26 mouse cellular contexts compared by ENCODE assay signal in genomic region chr3:123282866-123283615, GRCm38 (mm10). TPM values are rescaled to one million over a fixed set of nuclear protein-coding genes. Genes with fewer than 3 reads are reported as not detected.
DNase-seq lines count a peak whose midpoint lies in the region; ATAC-seq and TF ChIP-seq lines count a peak whose summit lies in the region.
"Had no signal": no experiment of that assay in that cellular context is flagged by ENCODE, and none has a peak within 500 bp of the region (broad histone marks: within the 10 kb centered on the region; RNA-seq: fewer than 3 reads in every experiment).

No protein-coding gene starts in this region.

- WGBS in heart, embryonic 11.5 days (ENCODE audit: insufficient replicate concordance) = 56% methylated on average over 12 of the region's 12 CpGs
- WGBS in heart, adult 2 months = 63% methylated on average over 12 of the region's 12 CpGs
- 60% methylated on average over 12 of the region's 12 CpGs for WGBS in intestine, postnatal 0 days

- H3K9me3 ChIP-seq in heart, embryonic 11.5 days (replicated peaks; ENCODE audit: control insufficient read depth, low read length) = no peaks in the 10 kb centered on the region
- H3K9me3 ChIP-seq in intestine, postnatal 0 days (ENCODE audit: control insufficient read depth) = no peaks in the 10 kb centered on the region
- H3K9me3 ChIP-seq: forebrain, embryonic 15.5 days; limb, embryonic 12.5 days; liver, embryonic 13.5 days; lung, embryonic 15.5 days; midbrain, embryonic 12.5 days had no signal

- 0 out of 2 replicates have a peak overlapping the region, but pooled peaks have one; percentile 43 for H3K27ac ChIP-seq in heart, embryonic 11.5 days (ENCODE audit: low read depth, low read length)
- no peak overlapping the region for H3K27ac ChIP-seq in heart, adult 2 months
- peak overlapping the region; percentile 76 for H3K27ac ChIP-seq in intestine, postnatal 0 days (ENCODE audit: low read depth, low read length)
- H3K27ac ChIP-seq: forebrain, embryonic 15.5 days; hindbrain, embryonic 10.5 days; hindbrain, postnatal 0 days; limb, embryonic 12.5 days; liver, embryonic 13.5 days; lung, embryonic 15.5 days; macrophage; midbrain, embryonic 12.5 days had no signal

- no peak overlapping the region for H3K4me2 ChIP-seq in heart, embryonic 11.5 days
- no peak overlapping the region for H3K4me2 ChIP-seq in intestine, postnatal 0 days (replicated peaks; ENCODE audit: low read depth)
- H3K4me2 ChIP-seq: forebrain, embryonic 15.5 days; limb, embryonic 12.5 days; liver, embryonic 13.5 days; lung, embryonic 15.5 days; midbrain, embryonic 12.5 days had no signal

- 0 out of 2 replicates have a peak, but pooled peaks cover 3% of the 10 kb centered on the region for H3K4me1 ChIP-seq in heart, embryonic 11.5 days (ENCODE audit: control insufficient read depth, insufficient read depth, low read length)
- no peaks in the 10 kb centered on the region; the same call in 1 of the 2 replicates for H3K4me1 ChIP-seq in heart, adult 2 months (ENCODE audit: control insufficient read depth, insufficient read depth, low read length)
- H3K4me1 ChIP-seq in intestine, postnatal 0 days (replicated peaks; ENCODE audit: control insufficient read depth, insufficient read depth, low read length) = no peaks in the 10 kb centered on the region
- H3K4me1 ChIP-seq: forebrain, embryonic 15.5 days; hindbrain, embryonic 10.5 days; limb, embryonic 12.5 days; liver, embryonic 13.5 days; midbrain, embryonic 12.5 days had no signal

- H3K36me3 ChIP-seq in heart, embryonic 11.5 days (ENCODE audit: control insufficient read depth, insufficient read depth, low read length) = peaks cover 25% of the 10 kb centered on the region
- peaks cover 6% of the 10 kb centered on the region for H3K36me3 ChIP-seq in heart, adult 2 months (ENCODE audit: control insufficient read depth, insufficient read depth, low read length)
- H3K36me3 ChIP-seq in intestine, postnatal 0 days (ENCODE audit: control insufficient read depth, insufficient read depth) = peaks cover 38% of the 10 kb centered on the region
- H3K36me3 ChIP-seq: hindbrain, embryonic 10.5 days; midbrain, embryonic 12.5 days had no signal

- intact Hi-C loops in heart, adult 2 months (cut with DNase I) = no loop called here

- H3K4me3 ChIP-seq in heart, embryonic 11.5 days (ENCODE audit: low read depth, low read length) = no peak overlapping the region
- H3K4me3 ChIP-seq in heart, adult 2 months = no peak overlapping the region
- H3K4me3 ChIP-seq in intestine, postnatal 0 days (ENCODE audit: low read depth, low read length) = no peak overlapping the region
- H3K4me3 ChIP-seq: forebrain, embryonic 15.5 days; hindbrain, embryonic 10.5 days; limb, embryonic 12.5 days; liver, embryonic 13.5 days; lung, embryonic 15.5 days; midbrain, embryonic 12.5 days had no signal

- ATAC-seq in heart, embryonic 11.5 days (replicated peaks; ENCODE audit: insufficient number of reproducible peaks, low FRiP score, low TSS enrichment) = no peak
- peak; percentile 96 for ATAC-seq in intestine, postnatal 0 days
- ATAC-seq: CD4-positive, CD25-positive, alpha-beta regulatory T cell, adult 4 months; forebrain, embryonic 15.5 days; hindbrain, postnatal 0 days had no signal

- no peak for DNase-seq in heart, adult 2 months
- peak; percentile 24 for DNase-seq in 416B (ENCODE audit: low read depth)
- peak; percentile 74 for DNase-seq in adrenal gland, adult 8-10 months
- DNase-seq in testis, postnatal 14 days (ENCODE audit: low spot score) = no peak
- DNase-seq in cerebellum, postnatal 10 days = no peak
- no peak for DNase-seq in left cerebral cortex, adult 11 months (ENCODE audit: low spot score)
- DNase-seq: cerebellum, adult 11-12 months; cerebellum, postnatal 25 days; embryo, embryonic 11 days; gastrocnemius, postnatal 36 days; kidney, postnatal 4 days; layer of hippocampus, adult 9-11 months; liver, embryonic 13.5 days; right cerebral cortex, postnatal 4 days; thymus, postnatal 14 days had no signal

- no peaks in the 10 kb centered on the region for H3K27me3 ChIP-seq in heart, embryonic 11.5 days (ENCODE audit: control insufficient read depth, insufficient read depth, low read length)
- no peaks in the 10 kb centered on the region for H3K27me3 ChIP-seq in heart, adult 2 months (ENCODE audit: control insufficient read depth, insufficient read depth, low read length)
- H3K27me3 ChIP-seq in intestine, postnatal 0 days (replicated peaks; ENCODE audit: control insufficient read depth, insufficient read depth, low read length) = no peaks in the 10 kb centered on the region
- H3K27me3 ChIP-seq: forebrain, embryonic 15.5 days; limb, embryonic 12.5 days; liver, embryonic 13.5 days; lung, embryonic 15.5 days; midbrain, embryonic 12.5 days had no signal

- no peak overlapping the region for H3K9ac ChIP-seq in heart, embryonic 11.5 days (ENCODE audit: low read depth, low read length)
- no peak overlapping the region for H3K9ac ChIP-seq in heart, adult 2 months (ENCODE audit: low read depth, low read length)
- no peak overlapping the region for H3K9ac ChIP-seq in intestine, postnatal 0 days (ENCODE audit: low read depth, low read length)
- H3K9ac ChIP-seq: forebrain, embryonic 15.5 days; limb, embryonic 12.5 days; liver, embryonic 13.5 days; lung, embryonic 15.5 days; midbrain, embryonic 12.5 days had no signal

- no peak for TF ChIP-seq POLR2A in heart, adult 2 months (IDR thresholded peaks at IDR 0.05; ENCODE audit: insufficient read depth, low read depth, low read length)

- TF ChIP-seq EP300 in heart, adult 2 months (IDR thresholded peaks at IDR 0.05; ENCODE audit: insufficient read depth, low read depth, low read length) = no peak

- no peak for TF ChIP-seq CTCF in heart, adult 2 months (IDR thresholded peaks at IDR 0.05)
- no peak for TF ChIP-seq CTCF in intestine, postnatal 0 days (IDR thresholded peaks at IDR 0.05; ENCODE audit: low read depth)

- peaks cover 3% of the 10 kb centered on the region; the same call in 1 of the 2 replicates for H3K79me2 ChIP-seq in heart, adult 2 months (replicated peaks; ENCODE audit: control insufficient read depth, insufficient read depth, low read length)

RNA-seq across cellular contexts. Expression of gene Sec24d, which starts 15.8 kb away (rescaled TPM):
- 66.1 and 73.4 TPM in 2 replicates for polyA plus RNA-seq in heart, embryonic 11.5 days (2014; fragmentation: Nextera tagmentation; extraction: Ambion mirVana)
- 10 to 100 TPM; 32.9 to 35.9 TPM for total RNA-seq in heart, adult 2 months (2021)
- polyA plus RNA-seq in heart, adult 2 months (2012; rRNA removed) = 32.9 and 39.6 TPM in 2 replicates
- total RNA-seq in adrenal gland, adult 8-10 months (2022) = 100 to 1,000 TPM in 2 of 4 experiments, 10 to 100 TPM in 2; 70.8 to 195 (median 124) TPM
- polyA plus RNA-seq in intestine, postnatal 0 days (2015; fragmentation: Nextera tagmentation; extraction: Ambion mirVana) = 210 and 211 TPM in 2 replicates

RNA-seq across cellular contexts. Expression of gene Synpo2, which starts 47.1 kb away (rescaled TPM):
- polyA plus RNA-seq in heart, embryonic 11.5 days (2014; fragmentation: Nextera tagmentation; extraction: Ambion mirVana) = 21.8 and 25.6 TPM in 2 replicates
- total RNA-seq in heart, adult 2 months (2021) = 10 to 100 TPM; 85.8 to 97.5 TPM
- polyA plus RNA-seq in heart, adult 2 months (2012; rRNA removed) = 19.3 and 27.6 TPM in 2 replicates
- total RNA-seq in adrenal gland, adult 8-10 months (2022) = 10 to 100 TPM; 13.8 to 31.8 (median 20.3) TPM
- polyA plus RNA-seq in intestine, postnatal 0 days (2015; fragmentation: Nextera tagmentation; extraction: Ambion mirVana) = 23.9 and 25.3 TPM in 2 replicates
- total RNA-seq: monocyte, adult 5-6 weeks had no signal

Comparison
In these comparisons a context has a peak if more than half of its experiments do, and no peak if none do; other contexts are left out.
1. DNase-seq: peak in 416B (single experiment) and adrenal gland, adult 8-10 months (single experiment); none in heart, adult 2 months (0 of 2), testis, postnatal 14 days (single experiment), cerebellum, postnatal 10 days (0 of 2) and left cerebral cortex, adult 11 months (single experiment).